Mouse (Mus musculus) ES-E14 (cell line): ENCODE results near the gene Kremen2. TPM values are rescaled to one million over a fixed set of nuclear protein-coding genes. Genes with fewer than 3 reads are reported as not detected.

ENCODE experiments used
- DNase-seq: peaks from one replicate; pipeline ENCODE4 v3.0.0-alpha.2; 2013; ENCODE audit warnings: low read depth, low spot score
- H3K27ac ChIP-seq: 2 replicates; pipeline ENCODE4 v1.5.1; 2012; ENCODE audit warnings: low read depth, mild to moderate bottlenecking, low read length, moderate library complexity, mixed read lengths; ENCODE audit not compliant: poor library complexity, insufficient read depth, severe bottlenecking
- H3K36me3 ChIP-seq: 2 replicates; pipeline ENCODE4 v1.6.1; 2012; ENCODE audit warnings: mild to moderate bottlenecking, low read length, moderate library complexity, mixed read lengths; ENCODE audit not compliant: control insufficient read depth, poor library complexity, insufficient read depth, severe bottlenecking
- H3K4me1 ChIP-seq, 2 experiments: fragments of 150-350 bp in 1 of 2; sonication (generic) in 1 of 2; 2 replicates each; pipeline ENCODE4 v1.6.1; 2012; ENCODE audit warnings: low read length in 2 of 2, mild to moderate bottlenecking in 1 of 2, mixed read lengths in 1 of 2; ENCODE audit not compliant: control insufficient read depth in 2 of 2, insufficient read depth in 2 of 2, poor library complexity in 1 of 2
- H3K4me3 ChIP-seq, 2 experiments: fragments of 150-350 bp in 1 of 2; sonication (generic) in 1 of 2; 2 replicates each; pipeline ENCODE4 v1.5.1; 2012; ENCODE audit warnings: low read length in 2 of 2, low read depth in 1 of 2, mild to moderate bottlenecking in 1 of 2, mixed read lengths in 1 of 2; ENCODE audit not compliant: insufficient read depth in 1 of 2, poor library complexity in 1 of 2, severe bottlenecking in 1 of 2
- H3K9ac ChIP-seq: 2 replicates; pipeline ENCODE4 v1.6.1; 2012; ENCODE audit warnings: low read depth, mild to moderate bottlenecking, low read length, mixed read lengths; ENCODE audit not compliant: poor library complexity, insufficient read depth, severe bottlenecking
- H3K9me3 ChIP-seq: fragments of 150-350 bp; sonication (generic); 2 replicates; pipeline ENCODE4 v1.6.1; 2012; ENCODE audit warnings: low read depth, mild to moderate bottlenecking, low read length; ENCODE audit not compliant: control insufficient read depth, insufficient read depth
- CHD2 ChIP-seq: IDR thresholded peaks from 2 replicates; pipeline ENCODE4 v1.6.1; 2014; ENCODE audit warnings: mild to moderate bottlenecking, low read depth, low read length, inconsistent platforms
- HCFC1 ChIP-seq: IDR thresholded peaks from 2 replicates; pipeline ENCODE4 v1.6.1; 2012; ENCODE audit warnings: low read length, inconsistent platforms, borderline replicate concordance; ENCODE audit not compliant: insufficient read depth
- MAFK ChIP-seq: IDR thresholded peaks from 2 replicates; pipeline ENCODE4 v1.6.1; 2014; ENCODE audit warnings: mild to moderate bottlenecking, low read depth, low read length, inconsistent platforms; ENCODE audit not compliant: insufficient read depth
- ZC3H11A ChIP-seq: IDR thresholded peaks from 2 replicates; pipeline ENCODE4 v1.6.1; 2012; ENCODE audit warnings: low read depth, mild to moderate bottlenecking, inconsistent platforms, low read length, borderline replicate concordance
- ZNF384 ChIP-seq: IDR thresholded peaks from 2 replicates; pipeline ENCODE4 v1.6.1; 2012; ENCODE audit warnings: low read depth, low read length, inconsistent platforms
- in situ Hi-C, 2 experiments: fragments of 600-800 bp; cut with MboI; formaldehyde crosslinking; loops; one replicate each; pipeline ENCODE4 v1.15.1; 2025; ENCODE audit warnings: low sequenced_read_pairs in 2 of 2, inconsistent platforms in 1 of 2; ENCODE audit not compliant: unreplicated experiment in 2 of 2
- total RNA-seq: library from RNA; depleted of rRNA; stranded (reverse); fragments of 300-350 nt; gene quantifications from 2 replicates; pipeline ENCODE4 v1.2.3, GENCODE M21; 2012

The Kremen2 gene
- total RNA-seq, 1 experiment = 2.5 TPM

GRCm38 (mm10) chr17:23762976-23763375 is 17.3 kb upstream of the Kremen2 start:
- Histone ChIP-seq H3K9me3 (no peaks in the 10 kb centered on the region), H3K27ac (no peak overlapping the region), H3K9ac (no peak overlapping the region), H3K4me3 (no peak overlapping the region), H3K4me1 (peaks cover 0 to 18% of the 10 kb centered on the region in 2 experiments; a peak in 2 of 4 replicates), H3K36me3 (peaks cover 16% of the 10 kb centered on the region)
- in situ Hi-C loops = no loop called here
- no peak for DNase-seq
- no peak for TF ChIP-seq CHD2
- no peak for TF ChIP-seq HCFC1
- TF ChIP-seq ZC3H11A = no peak
- no peak for TF ChIP-seq MAFK
- no peak for TF ChIP-seq ZNF384

GRCm38 (mm10) chr17:23761155-23761554 is 15.5 kb upstream of the Kremen2 start:
- Histone ChIP-seq H3K27ac (no peak overlapping the region), H3K36me3 (peaks cover 25% of the 10 kb centered on the region), H3K4me3 (no peak overlapping the region), H3K9me3 (no peaks in the 10 kb centered on the region), H3K4me1 (peaks cover 0 to 28% of the 10 kb centered on the region in 2 experiments; a peak in 2 of 4 replicates), H3K9ac (no peak overlapping the region)
- in situ Hi-C loops = no loop called here
- TF ChIP-seq HCFC1 (no peak), MAFK (peak; percentile 94), CHD2 (no peak), ZNF384 (no peak), ZC3H11A (no peak)
- no peak for DNase-seq

- H3K4me3 ChIP-seq = no peak overlapping the region
- H3K4me1 ChIP-seq = peaks cover 0 to 28% of the 10 kb centered on the region in 2 experiments; a peak in 2 of 4 replicates
- peak overlapping the region; percentile 15; the same call in 1 of the 2 replicates for H3K9ac ChIP-seq
- in situ Hi-C loops = no loop called here
- no peak for DNase-seq
- TF ChIP-seq ZNF384 (no peak), HCFC1 (no peak), MAFK (no peak), ZC3H11A (no peak), CHD2 (no peak)
- no peaks in the 10 kb centered on the region for H3K9me3 ChIP-seq
- peaks cover 31% of the 10 kb centered on the region for H3K36me3 ChIP-seq
- no peak overlapping the region for H3K27ac ChIP-seq
Observed at GRCm38 (mm10) chr17:23760231-23760630, 14.6 kb upstream of the Kremen2 start.

GRCm38 (mm10) chr17:23758801-23759200 is 13.2 kb upstream of the Kremen2 start:
- no peak for TF ChIP-seq MAFK
- no peak for TF ChIP-seq CHD2
- TF ChIP-seq HCFC1 = no peak
- TF ChIP-seq ZNF384 = no peak
- TF ChIP-seq ZC3H11A = no peak
- Histone ChIP-seq H3K4me1 (peaks cover 0 to 28% of the 10 kb centered on the region in 2 experiments; a peak in 2 of 4 replicates), H3K36me3 (peaks cover 31% of the 10 kb centered on the region), H3K9me3 (no peaks in the 10 kb centered on the region), H3K4me3 (no peak overlapping the region), H3K27ac (no peak overlapping the region), H3K9ac (no peak overlapping the region)
- no peak for DNase-seq
- in situ Hi-C loops = no loop called here

GRCm38 (mm10) chr17:23757581-23757980 is 11.9 kb upstream of the Kremen2 start:
- in situ Hi-C loops = no loop called here
- no peaks in the 10 kb centered on the region for H3K9me3 ChIP-seq
- TF ChIP-seq HCFC1 (no peak), ZC3H11A (no peak)
- H3K9ac ChIP-seq = no peak overlapping the region
- no peak overlapping the region for H3K27ac ChIP-seq
- H3K4me1 ChIP-seq = peaks cover 0 to 28% of the 10 kb centered on the region in 2 experiments; a peak in 2 of 4 replicates
- no peak overlapping the region for H3K4me3 ChIP-seq
- H3K36me3 ChIP-seq = peaks cover 41% of the 10 kb centered on the region
- DNase-seq = no peak
